Mouse (Mus musculus): ENCODE measurements around the gene Zscan18. TPM values are rescaled to one million over a fixed set of nuclear protein-coding genes. Genes with fewer than 3 reads are reported as not detected.
"Not testable (repeated sequence)": the region's sequence is repeated elsewhere in the genome, so short reads cannot be mapped to it uniquely, and the experiment has no call there.

The Zscan18 gene
- polyA plus RNA-seq (2017; shearing (Covaris generic)): 1 to 10 TPM in 1 of 2 experiments, under 1 TPM in 1; 0.42 to 1.4 TPM

DNA sequence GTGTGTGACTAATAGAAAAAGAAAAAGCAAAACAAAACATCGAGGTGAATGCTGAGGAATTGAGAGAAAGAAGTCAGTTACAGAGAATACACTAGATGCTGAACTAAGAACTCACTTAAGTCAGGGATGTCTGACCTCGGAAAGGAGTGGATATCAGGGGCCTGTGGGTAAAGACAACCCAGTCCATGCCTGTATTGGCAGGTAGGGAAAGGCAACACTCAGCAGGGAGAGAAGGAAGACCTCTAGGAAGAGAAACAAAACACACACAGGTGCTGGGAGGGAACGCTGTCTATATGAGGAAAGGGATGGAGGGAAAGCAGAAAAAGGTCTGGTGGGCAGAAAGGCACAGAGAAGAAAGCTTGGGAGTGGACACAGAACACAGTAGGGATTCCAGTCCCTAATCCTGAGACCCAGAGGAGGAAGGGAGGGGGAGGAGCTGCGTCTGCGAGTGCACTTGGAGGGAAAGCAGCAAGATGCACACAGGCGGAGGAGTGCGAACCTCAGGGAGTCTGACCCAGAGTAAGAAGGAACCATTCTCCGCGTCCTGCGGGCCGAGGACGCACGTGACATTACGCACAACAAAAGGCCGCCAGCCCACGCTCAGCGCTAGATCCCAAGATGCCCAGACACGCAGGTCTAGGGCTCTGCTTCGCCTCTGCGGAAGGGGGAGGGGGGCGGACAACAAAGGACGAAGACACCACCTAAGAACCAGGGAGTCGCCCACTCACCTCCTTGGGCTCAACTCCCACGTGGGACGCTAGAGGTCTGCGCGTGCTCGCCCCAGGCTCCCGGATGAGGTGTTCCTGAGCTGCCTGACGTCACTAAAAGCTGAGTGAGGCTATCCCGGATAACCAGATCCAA lies at the start of gene Zscan18:
Gene Zscan18 (minus strand): TSS at position 770 of the 861 bp plus-strand sequence.
- ATAC-seq: peak; percentile 89

DNA sequence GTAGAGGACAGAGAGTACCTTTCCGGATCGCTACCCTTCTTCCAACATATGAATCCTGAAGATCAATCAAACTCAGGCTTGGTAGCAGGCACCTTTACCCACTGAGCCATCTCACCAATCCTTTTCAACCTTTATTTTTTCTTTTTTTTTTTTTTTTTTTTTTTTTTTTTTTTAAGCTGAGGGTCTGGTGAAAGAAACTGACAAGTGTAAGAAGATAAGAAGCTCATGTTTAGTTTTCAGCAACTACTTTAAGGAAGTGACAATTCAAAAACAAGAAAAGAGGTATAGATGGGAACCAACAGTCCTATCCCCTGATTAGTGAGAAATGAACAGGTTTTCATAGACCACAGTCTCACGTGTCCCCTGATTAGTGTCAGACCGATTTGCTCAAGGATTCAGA lies 32.3 kb upstream of the Zscan18 start:
- no peak for ATAC-seq

DNA sequence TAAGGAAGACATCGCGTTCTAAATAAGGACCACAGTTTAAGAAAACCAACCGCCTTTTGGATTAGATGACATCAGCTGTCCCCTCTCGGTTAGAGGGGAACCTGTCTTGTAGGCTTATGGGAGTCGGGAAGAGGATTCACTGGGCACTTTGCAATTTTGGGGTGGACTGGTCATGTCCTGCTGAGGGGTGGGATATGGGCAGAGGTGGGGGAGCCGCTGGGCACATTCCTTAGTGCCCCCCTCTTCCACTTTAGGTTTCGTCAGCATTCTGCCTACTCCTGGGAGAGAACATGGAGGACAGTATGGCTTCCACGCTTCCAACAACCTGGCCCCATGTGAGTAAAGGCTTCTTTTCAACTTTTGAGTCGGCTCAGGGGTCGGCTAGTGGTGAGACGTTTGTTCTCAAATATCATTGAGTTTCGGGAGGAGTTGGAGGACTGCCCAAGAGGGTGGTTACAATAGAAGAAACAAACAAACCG lies 31.8 kb upstream of the Zscan18 start:
- peak; percentile 28 for ATAC-seq

DNA sequence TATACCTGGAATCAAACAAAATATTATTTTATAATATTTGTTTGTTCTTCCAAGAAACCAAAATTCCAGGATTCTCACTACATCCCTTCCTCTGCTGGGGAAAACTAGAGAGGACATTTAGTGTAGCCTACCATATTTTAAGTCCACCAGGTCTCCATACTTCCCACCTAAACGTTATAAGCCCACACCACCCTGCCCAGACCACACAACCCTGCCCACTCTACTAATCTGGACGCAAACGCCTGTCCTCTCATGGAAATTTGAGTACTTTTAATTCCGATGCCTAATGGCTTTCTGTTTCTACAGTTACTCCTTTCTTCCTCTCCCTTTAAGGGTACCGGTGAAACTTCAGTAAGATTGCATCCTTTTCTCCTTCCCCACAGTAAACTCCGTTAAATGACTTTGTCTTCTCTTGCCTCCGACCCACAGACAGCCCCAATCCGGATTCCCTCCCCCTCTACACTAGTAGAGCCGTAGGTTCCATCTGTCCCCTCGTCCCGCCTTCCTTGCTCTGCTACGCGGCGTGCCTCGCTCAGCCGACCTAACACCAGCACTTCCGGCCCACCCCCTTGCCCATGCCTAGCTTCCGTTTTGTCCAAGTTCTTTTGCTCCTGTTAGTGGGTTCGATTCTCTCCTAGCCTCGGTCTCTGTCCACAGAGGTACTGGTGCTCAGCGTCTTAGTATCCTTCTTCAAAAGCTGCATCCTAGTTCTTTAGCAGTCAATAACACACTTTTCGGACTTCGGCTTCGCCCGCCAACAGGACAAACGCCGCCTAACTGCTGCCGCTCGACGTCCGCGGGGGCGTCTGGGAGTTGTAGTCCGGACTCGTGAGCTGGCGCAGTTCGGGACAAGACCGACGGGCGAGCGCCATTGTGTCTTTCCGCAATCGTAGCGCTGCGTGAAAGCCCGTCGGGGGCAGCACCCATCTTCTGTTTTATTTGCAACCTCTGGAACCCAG lies 31.0 kb upstream of the Zscan18 start, which contains the start of gene Zfp110:
Gene Zfp110 (plus strand): TSS at position 600 of the 959 bp plus-strand sequence.
- peak; percentile 93 for ATAC-seq

DNA sequence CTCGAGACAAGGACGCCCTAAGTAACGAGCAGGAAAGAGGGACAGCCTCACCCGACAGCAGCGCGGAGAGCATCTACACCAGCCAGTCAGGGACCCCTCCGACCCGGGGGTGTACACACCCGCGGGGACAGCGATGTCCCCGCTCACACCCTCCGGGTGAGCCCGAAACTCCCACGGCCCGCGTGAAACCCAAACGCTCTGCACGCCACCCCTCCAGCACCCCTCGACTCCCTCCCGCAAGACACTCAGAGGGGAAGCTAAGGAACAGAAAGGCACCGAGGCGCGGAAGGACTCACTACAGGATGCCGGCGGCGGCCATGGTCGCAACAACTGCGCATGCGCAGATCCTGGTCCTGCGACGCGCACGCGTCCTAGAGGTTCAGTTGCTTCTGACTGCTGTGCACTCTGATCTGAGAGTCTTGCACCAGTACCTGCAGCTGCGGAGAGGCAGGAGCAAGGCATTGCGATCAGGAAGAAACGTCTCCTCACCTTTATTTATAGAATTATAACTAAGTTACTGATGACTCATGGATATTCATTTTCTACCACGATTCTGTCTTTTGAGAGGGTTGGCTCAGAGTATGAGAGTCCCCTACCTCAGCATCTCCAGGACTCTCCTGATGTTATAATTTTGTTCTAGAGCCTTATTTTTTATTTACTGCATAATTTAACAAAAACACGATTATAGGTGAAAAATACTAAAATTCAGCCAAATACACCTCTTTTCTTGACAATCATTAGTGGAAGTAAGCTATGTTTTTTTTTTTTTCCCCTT lies 15.3 kb upstream of the Zscan18 start, which contains the start of gene Zfp329:
Gene Zfp329 (minus strand): TSS at position 338 of the 775 bp plus-strand sequence.
- peak; percentile 98 for ATAC-seq

DNA sequence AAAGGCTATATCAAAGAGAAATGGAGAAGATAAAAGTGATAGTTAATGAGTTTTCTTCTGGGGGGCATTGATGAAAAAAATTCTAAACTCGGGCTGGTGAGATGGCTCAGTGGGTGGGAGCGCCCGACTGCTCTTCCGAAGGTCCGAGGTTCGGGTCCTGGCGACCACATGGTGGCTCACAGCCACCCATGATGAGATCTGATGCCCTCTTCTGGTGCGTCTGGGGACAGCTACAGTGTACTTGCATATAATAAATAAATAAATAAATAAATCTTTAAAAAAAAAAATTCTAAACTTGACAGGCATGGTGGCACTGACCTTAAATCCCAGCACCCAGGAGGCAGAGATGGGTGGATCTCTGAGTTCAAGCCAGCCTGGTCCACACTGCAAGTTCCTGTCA lies 12.1 kb upstream of the Zscan18 start:
- ATAC-seq: no peak

DNA sequence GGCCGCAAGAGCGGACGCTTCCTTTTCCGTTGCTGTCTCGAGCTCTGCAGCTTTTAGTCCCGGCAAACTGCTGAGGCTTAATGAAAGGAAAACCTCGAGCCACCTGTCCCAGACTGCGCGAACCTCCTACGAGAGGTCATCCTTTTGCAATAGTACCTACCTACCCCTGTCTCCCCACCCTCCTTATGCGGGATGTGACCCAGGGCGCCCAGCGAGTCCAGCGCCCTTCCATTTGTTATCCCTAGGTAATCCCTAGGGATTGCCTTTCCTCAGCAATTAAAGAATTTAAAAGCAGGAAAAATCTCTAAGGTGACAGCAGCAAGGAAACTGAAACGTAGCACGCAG lies 264 bp upstream of the Zscan18 start:
- ATAC-seq: no peak

DNA sequence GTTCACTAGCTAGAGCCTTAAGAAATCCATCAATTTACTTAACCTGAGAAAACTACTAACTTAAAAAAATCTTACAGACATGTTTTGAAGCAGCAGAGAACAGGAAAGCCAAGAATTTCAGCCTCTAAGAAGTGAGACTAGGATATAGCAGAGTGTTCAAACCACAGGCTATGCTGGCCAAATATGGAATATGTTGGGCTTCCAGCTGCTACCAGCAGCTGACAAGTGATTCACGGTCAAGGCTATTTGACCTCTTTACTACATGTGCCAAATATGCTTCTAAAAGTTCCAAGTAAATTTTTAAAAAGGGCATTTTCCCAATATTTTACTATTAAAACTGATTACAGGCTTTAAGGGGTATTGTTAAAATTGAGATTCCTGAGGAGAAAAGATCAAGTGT lies 3.9 kb downstream of the Zscan18 start:
- no peak for ATAC-seq

DNA sequence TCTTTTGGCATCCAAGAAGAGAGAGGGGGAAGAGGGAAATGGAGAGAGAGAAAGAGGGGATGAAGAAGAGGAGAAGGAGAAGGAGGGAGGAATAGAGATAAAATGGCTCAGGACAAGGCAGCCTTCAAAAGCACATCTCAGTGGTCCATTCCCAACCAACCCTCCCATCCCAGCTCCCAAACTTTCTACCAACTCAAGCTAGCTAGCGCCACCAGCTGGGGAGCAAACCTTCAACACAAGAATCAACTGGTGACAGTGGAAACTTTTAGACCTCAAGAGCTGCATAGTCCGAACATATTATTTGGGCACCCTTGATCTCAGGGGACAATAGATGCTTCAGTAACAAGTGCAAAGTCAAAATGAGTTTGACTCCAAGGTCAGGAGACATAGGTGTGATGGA lies 5.5 kb downstream of the Zscan18 start:
- ATAC-seq: no peak

DNA sequence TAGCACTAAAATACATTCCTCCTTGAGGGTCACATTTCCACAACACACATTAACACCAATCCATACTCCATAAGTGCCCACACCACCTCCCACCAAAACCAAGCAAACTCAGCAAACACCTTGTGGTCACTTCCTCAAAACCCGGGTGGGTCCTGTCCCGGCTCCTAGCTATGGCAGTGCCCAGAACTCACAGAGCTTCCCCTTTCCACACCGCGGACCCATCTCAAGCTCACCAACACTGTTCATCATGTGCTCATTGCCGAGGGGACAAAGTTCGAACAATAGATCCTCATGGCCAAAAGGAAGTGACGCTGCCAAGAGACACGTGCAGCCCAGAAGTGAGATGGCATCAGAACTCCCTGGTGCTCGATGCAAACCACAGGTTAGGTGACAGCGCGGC lies 10.8 kb downstream of the Zscan18 start:
- ATAC-seq: not testable (repeated sequence)

DNA sequence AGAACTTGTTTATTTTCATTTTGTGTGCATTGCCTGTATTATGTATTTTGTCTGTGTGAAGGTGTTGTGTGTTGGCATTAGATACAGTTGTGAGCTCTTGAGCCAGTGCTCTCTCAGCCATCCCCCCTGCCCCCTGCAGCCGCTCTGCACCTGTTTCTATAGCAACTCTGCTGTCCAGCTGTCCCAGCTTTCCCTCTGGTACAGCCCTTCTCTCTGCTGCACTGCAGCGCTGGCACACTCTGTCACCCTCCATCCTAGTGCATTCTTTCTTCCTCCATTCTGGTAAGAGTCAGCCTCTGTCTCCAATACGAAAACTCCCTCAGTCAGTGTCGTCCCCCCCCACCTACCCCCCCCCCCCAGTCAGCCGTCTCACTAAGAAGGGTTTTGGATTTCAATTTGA lies 15.4 kb downstream of the Zscan18 start:
- ATAC-seq: no peak

DNA sequence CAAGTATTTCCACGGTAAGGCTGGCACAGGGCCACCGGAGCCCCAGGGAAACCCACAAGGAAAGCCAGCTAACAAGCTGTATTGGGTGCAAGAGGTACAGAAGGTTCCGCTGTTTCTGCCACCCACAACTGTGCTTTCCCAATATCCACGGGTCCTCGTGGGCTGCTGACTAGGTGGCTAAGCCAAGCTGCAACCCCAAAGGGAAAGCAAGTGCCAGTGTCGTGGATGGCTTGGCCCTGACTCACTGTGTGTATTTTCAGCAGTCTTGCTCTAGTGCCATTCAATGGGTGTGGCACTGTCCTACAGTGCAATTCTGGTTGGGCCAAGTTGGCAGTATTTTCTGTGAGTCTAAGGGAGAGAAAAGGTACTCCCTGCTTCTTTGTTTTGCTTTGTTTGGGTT lies 16.1 kb downstream of the Zscan18 start:
- ATAC-seq: no peak

DNA sequence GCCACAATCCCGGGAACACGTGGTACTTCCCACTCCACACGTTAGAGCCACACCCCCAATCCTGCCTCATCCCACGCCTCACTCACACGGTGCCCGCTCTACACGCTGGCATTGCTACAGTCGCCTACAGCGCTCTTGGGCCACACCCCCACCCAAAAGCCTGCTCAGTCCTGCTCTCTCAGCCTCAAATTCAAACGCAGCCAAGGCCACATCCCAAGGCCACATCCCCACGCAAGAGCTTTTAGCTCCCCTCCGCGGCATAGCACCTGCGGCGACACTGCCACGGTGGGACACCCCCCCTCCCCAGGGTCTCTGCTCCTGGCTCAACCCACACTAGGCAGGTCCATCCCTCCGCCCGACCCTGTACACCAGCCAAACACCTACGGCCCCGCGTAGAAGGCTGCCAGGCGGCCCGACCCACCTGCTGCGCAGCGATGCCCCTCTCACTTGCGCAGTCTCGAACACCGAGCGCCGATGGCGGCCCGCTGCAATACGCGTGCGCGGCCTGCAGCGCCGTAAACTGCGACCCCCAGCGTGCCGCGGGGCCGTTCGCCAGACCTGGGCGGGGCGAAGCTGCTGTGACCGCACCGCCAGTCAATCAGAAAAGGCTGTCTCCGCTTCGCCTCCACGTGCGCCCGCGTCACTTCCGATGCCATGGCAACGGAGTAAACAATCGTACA lies 23.1 kb downstream of the Zscan18 start:
- peak; percentile 88 for ATAC-seq

DNA sequence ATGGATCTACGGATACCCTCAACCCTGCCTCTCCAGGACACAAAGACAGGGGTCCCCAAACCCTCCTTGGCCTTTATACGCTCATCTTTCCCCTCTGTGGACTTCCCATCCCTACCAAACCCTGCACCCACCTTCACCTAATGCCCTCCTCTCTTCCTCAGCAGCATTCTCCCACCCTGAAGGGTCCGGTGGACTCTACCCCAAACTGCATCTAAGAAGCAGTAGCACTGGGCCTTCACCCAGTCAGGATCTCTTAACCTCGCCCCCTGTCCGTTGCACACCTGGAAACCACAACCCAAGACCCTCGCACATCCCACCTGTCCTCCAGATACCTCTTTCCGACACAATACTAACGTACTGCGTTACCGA lies 23.7 kb downstream of the Zscan18 start:
- no peak for ATAC-seq

DNA sequence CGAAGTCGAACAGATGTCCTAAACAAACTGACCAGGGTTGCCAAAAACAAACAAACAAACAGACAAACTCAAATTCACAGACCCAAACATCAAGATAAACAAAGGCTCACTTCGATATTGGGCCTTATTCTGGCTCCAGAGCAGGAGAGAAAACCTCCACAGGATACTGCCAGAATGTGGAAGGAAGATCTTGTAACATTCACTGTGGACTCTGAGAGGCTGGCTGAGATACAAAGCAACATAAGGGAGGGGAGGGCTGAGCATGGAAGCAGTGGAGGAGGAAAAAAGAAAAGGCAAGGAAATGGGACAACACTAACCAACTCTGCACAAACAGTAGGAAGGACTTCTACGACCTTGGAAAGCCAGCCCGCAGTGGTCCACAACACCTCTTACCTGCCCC lies 24.3 kb downstream of the Zscan18 start:
- no peak for ATAC-seq

DNA sequence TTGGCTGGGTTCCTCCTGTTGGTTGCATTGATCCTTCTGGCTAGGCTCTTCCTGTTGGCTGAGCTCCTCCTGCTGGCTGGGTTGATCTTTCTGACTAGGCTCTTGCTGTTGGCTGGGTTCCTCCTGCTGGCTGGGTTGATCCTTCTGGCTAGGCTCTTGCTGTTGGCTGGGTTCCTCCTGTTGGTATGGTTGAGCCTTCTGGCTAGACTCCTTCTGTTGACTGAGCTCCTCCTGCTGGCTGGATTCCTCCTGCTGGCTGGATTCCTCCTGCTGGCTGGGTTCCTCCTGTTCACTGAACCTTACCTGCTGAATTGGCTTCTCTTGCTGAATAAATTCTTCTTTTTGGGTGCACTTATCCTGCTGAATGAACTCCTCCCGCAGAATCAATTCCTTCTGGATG lies 28.8 kb downstream of the Zscan18 start:
- no peak for ATAC-seq

DNA sequence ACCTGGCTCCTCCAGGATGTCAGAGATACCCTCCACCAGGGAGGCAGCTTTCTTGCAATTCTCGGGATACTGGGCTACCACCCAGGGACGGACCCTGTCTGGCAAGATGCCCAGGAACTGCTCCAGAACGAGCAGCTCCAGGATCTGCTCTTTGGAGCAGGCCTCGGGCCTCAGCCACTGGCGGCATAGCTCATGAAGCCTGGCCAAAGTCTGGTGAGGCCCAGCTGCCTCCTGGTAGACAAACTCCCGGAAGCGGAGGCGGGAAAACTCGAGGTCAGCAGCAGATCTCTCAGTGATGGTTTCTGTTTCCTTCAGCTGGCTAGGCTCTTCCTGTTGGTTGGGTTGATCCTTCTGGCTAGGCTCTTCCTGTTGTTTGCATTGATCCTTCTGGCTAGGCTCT lies 29.3 kb downstream of the Zscan18 start:
- no peak for ATAC-seq

DNA sequence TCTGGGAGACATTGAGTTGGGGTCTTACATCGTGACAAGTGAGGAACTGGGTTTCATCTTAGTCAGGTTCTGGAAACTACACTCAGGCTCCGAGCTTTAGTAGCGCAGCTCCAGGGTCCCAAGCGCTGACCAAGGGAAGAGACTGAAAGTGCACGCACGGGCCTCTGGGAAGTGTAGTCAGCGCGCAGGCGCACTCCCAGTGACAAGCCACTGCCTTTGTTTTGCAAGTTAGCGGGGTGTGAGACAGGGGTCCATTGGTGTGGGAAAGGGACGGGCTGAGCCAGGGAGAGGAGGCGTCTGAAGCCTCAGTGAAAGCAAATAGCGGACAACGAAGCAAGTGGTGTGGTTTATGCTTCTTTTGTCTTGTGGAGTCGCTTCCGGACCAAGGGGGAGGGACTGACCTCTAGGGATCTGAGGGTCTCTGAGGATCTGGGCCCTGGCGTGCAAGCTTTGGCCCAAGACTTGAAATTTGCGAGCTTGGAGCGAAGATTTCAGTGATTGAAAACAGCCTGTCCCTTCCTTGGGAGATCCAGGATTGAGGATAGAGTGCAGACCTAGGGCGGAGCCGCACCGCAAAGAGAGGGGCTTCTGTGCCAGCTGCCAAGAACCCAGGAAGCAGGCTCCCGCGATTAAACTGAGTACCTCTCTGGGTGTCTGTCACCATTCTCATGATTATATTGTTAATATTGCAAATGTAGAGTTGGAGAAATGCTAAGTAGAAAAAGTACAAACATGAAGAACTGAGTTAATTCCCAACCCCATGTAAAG lies 53.8 kb downstream of the Zscan18 start:
- no peak for ATAC-seq

DNA sequence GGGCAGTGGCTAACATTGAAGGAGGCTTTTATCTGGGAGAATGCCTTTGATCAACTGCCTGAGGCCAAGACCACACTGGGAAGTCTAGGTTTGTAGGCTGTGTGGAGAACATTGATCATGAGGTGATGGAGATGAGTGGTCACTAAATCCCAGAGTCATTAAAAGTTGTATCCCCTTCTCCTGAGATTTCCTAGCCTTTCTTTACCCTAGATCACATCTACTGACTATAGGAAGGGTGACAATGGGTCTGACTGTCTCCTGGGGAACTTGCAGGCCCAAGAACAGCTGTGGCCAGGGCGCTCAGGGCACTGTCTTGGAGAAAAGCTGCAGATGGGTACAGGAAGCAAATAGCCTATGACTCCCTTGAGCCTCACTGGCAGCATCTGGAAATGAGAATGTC lies 68.5 kb downstream of the Zscan18 start, which contains the start of gene Vmn2r56:
Gene Vmn2r56 (minus strand): TSS at position 101 of the 400 bp plus-strand sequence.
- ATAC-seq: no peak

Data from CD4-positive, CD25-positive, alpha-beta regulatory T cell, adult 4 months (primary cell).